ENCODE assay signal across 17 mouse cellular contexts in the genomic region with DNA sequence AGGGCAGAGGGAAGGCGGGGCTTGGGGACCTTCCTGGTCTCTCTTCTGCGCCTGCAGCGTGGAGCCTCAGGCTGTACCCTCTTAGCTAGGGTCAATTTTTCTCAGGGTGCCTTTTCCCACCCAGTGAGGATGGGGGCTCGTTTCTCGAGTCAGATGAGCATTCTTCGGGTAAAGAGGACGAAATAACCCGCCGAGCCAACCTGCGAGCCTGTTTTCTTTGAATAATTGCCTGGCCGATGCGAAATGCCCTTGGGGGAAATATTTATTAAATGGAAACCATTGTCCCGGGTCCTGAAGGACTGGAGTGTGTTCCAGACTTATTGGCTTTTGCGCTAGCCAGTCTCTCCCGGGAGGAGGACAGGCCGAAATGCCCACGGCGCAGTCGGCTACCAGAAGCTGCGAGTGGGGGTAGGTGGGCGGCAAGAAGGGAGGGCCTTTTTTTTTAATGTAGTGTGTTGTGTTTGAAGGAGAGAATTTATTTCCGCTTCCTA. TPM values are rescaled to one million over a fixed set of nuclear protein-coding genes. Genes with fewer than 3 reads are reported as not detected.
DNase-seq lines count a peak whose midpoint lies in the region; ATAC-seq lines count a peak whose summit lies in the region.
"Had no signal": no experiment of that assay in that cellular context is flagged by ENCODE, and none has a peak within 500 bp of the region (broad histone marks: within the 10 kb centered on the region; RNA-seq: fewer than 3 reads in every experiment).

No protein-coding gene starts in this region.

- no peak for ATAC-seq in intestine, embryonic 14.5 days (replicated peaks; ENCODE audit: low FRiP score, low TSS enrichment, low read depth)
- ATAC-seq in intestine, embryonic 15.5 days, result no peak
- ATAC-seq in hindbrain, embryonic 11.5 days (ENCODE audit: low FRiP score), result no peak
- no peak for ATAC-seq in neural tube, embryonic 12.5 days (ENCODE audit: low FRiP score, low read depth)
- ATAC-seq: intestine, postnatal 0 days; Patski had no signal

- H3K36me3 ChIP-seq in intestine, embryonic 14.5 days (ENCODE audit: control insufficient read depth, insufficient read depth, low read length), result no peaks in the 10 kb centered on the region
- no peaks in the 10 kb centered on the region for H3K36me3 ChIP-seq in intestine, embryonic 15.5 days
- H3K36me3 ChIP-seq in hindbrain, embryonic 11.5 days (ENCODE audit: control insufficient read depth, insufficient read depth, low read length), result no peaks in the 10 kb centered on the region
- H3K36me3 ChIP-seq in limb, embryonic 10.5 days, result no peaks in the 10 kb centered on the region
- no peaks in the 10 kb centered on the region for H3K36me3 ChIP-seq in neural tube, embryonic 12.5 days
- H3K36me3 ChIP-seq: embryonic facial prominence, embryonic 15.5 days; heart, embryonic 10.5 days; liver, embryonic 15.5 days had no signal

- H3K27ac ChIP-seq in intestine, embryonic 14.5 days (ENCODE audit: low read depth), result no peak overlapping the region
- no peak overlapping the region for H3K27ac ChIP-seq in intestine, embryonic 15.5 days
- H3K27ac ChIP-seq in hindbrain, embryonic 11.5 days (ENCODE audit: low read depth, low read length), result no peak overlapping the region
- no peak overlapping the region for H3K27ac ChIP-seq in limb, embryonic 10.5 days
- no peak overlapping the region for H3K27ac ChIP-seq in neural tube, embryonic 12.5 days
- H3K27ac ChIP-seq: embryonic facial prominence, embryonic 15.5 days; heart, embryonic 10.5 days; liver, embryonic 15.5 days had no signal

- DNase-seq in intestine, embryonic 14.5 days (ENCODE audit: low spot score), result peak; percentile 61
- DNase-seq in hindbrain, embryonic 11.5 days (ENCODE audit: low spot score), result no peak
- peak; percentile 43 for DNase-seq in limb, embryonic 10.5 days (ENCODE audit: low spot score)
- no peak for DNase-seq in lung, postnatal 14 days
- DNase-seq in cerebellum, postnatal 14 days, result no peak
- DNase-seq: kidney, postnatal 25 days; lung, postnatal 36 days; retina, postnatal 1 day had no signal

- H3K9me3 ChIP-seq in intestine, embryonic 14.5 days (ENCODE audit: control insufficient read depth, low read length), result no peaks in the 10 kb centered on the region
- no peaks in the 10 kb centered on the region for H3K9me3 ChIP-seq in intestine, embryonic 15.5 days
- no peaks in the 10 kb centered on the region for H3K9me3 ChIP-seq in hindbrain, embryonic 11.5 days (ENCODE audit: control insufficient read depth, low read length)
- H3K9me3 ChIP-seq in limb, embryonic 10.5 days (replicated peaks), result no peaks in the 10 kb centered on the region
- H3K9me3 ChIP-seq in neural tube, embryonic 12.5 days, result no peaks in the 10 kb centered on the region
- H3K9me3 ChIP-seq: embryonic facial prominence, embryonic 15.5 days; heart, embryonic 10.5 days; liver, embryonic 15.5 days had no signal

- no peak overlapping the region for H3K9ac ChIP-seq in intestine, embryonic 14.5 days (ENCODE audit: low read length)
- H3K9ac ChIP-seq in intestine, embryonic 15.5 days, result no peak overlapping the region
- H3K9ac ChIP-seq in hindbrain, embryonic 11.5 days (ENCODE audit: low read depth, low read length), result no peak overlapping the region
- H3K9ac ChIP-seq in neural tube, embryonic 12.5 days, result no peak overlapping the region
- H3K9ac ChIP-seq: embryonic facial prominence, embryonic 15.5 days; liver, embryonic 15.5 days had no signal

- peaks cover 6% of the 10 kb centered on the region; the same call in 1 of the 2 replicates for H3K4me1 ChIP-seq in intestine, embryonic 14.5 days (replicated peaks; ENCODE audit: control insufficient read depth, insufficient read depth, low read length)
- H3K4me1 ChIP-seq in intestine, embryonic 15.5 days (replicated peaks), result peaks cover 9% of the 10 kb centered on the region
- H3K4me1 ChIP-seq in hindbrain, embryonic 11.5 days (replicated peaks; ENCODE audit: control insufficient read depth, insufficient read depth, low read length), result peaks cover 7% of the 10 kb centered on the region
- H3K4me1 ChIP-seq in limb, embryonic 10.5 days, result peaks cover 29% of the 10 kb centered on the region
- peaks cover 21% of the 10 kb centered on the region for H3K4me1 ChIP-seq in neural tube, embryonic 12.5 days
- H3K4me1 ChIP-seq: liver, embryonic 15.5 days had no signal

- peaks cover 100% of the 10 kb centered on the region for H3K27me3 ChIP-seq in intestine, embryonic 14.5 days (replicated peaks; ENCODE audit: control insufficient read depth, insufficient read depth, low read length)
- peaks cover 79% of the 10 kb centered on the region for H3K27me3 ChIP-seq in intestine, embryonic 15.5 days (replicated peaks)
- H3K27me3 ChIP-seq in hindbrain, embryonic 11.5 days (ENCODE audit: control insufficient read depth, insufficient read depth, low read length), result peaks cover 79% of the 10 kb centered on the region
- peaks cover 99% of the 10 kb centered on the region for H3K27me3 ChIP-seq in limb, embryonic 10.5 days (ENCODE audit: low read depth, poor library complexity, severe bottlenecking)
- peaks cover 95% of the 10 kb centered on the region for H3K27me3 ChIP-seq in neural tube, embryonic 12.5 days (replicated peaks)
- H3K27me3 ChIP-seq: CH12.LX had no signal

- no peak overlapping the region for H3K4me3 ChIP-seq in intestine, embryonic 14.5 days (ENCODE audit: low read depth, low read length)
- H3K4me3 ChIP-seq in intestine, embryonic 15.5 days (replicated peaks), result no peak overlapping the region
- no peak overlapping the region for H3K4me3 ChIP-seq in hindbrain, embryonic 11.5 days (ENCODE audit: low read depth, low read length)
- H3K4me3 ChIP-seq in limb, embryonic 10.5 days, result no peak overlapping the region; the same call in 1 of the 2 replicates
- no peak overlapping the region for H3K4me3 ChIP-seq in neural tube, embryonic 12.5 days
- H3K4me3 ChIP-seq: liver, embryonic 15.5 days had no signal

- WGBS in intestine, embryonic 14.5 days, result 4% methylated on average over 22 of the region's 22 CpGs
- 5% methylated on average over 22 of the region's 22 CpGs for WGBS in intestine, embryonic 15.5 days
- 2% methylated on average over 22 of the region's 22 CpGs for WGBS in hindbrain, embryonic 11.5 days
- WGBS in limb, embryonic 10.5 days, result 3% methylated on average over 22 of the region's 22 CpGs
- WGBS in neural tube, embryonic 12.5 days, result 2% methylated on average over 22 of the region's 22 CpGs

- no peak overlapping the region for H3K4me2 ChIP-seq in intestine, embryonic 14.5 days (ENCODE audit: low read length)
- no peak overlapping the region for H3K4me2 ChIP-seq in intestine, embryonic 15.5 days (replicated peaks)
- 0 out of 2 replicates have a peak overlapping the region, but pooled peaks have one; percentile 5 for H3K4me2 ChIP-seq in hindbrain, embryonic 11.5 days (replicated peaks; ENCODE audit: low read depth, low read length)
- peak overlapping the region; percentile 22; the same call in 1 of the 2 replicates for H3K4me2 ChIP-seq in neural tube, embryonic 12.5 days (replicated peaks)
- H3K4me2 ChIP-seq: liver, embryonic 15.5 days had no signal

RNA-seq across cellular contexts. Expression of a gene that starts 1.1 kb away (rescaled TPM):
- not detected in 2 replicates for polyA plus RNA-seq in intestine, embryonic 14.5 days (2014; fragmentation: Nextera tagmentation; extraction: Ambion mirVana)
- polyA plus RNA-seq in intestine, embryonic 15.5 days (2015; fragmentation: Nextera tagmentation; extraction: Ambion mirVana), result not detected in 2 replicates
- 4.4 and 6.6 TPM in 2 replicates for polyA plus RNA-seq in hindbrain, embryonic 11.5 days (2014; fragmentation: Nextera tagmentation; extraction: Ambion mirVana)
- 0.71 and 0.80 TPM in 2 replicates for polyA plus RNA-seq in limb, embryonic 10.5 days (2016; fragmentation: Nextera tagmentation; extraction: Ambion mirVana)
- 7.4 and 8.2 TPM in 2 replicates for polyA plus RNA-seq in neural tube, embryonic 12.5 days (2016; fragmentation: Nextera tagmentation; extraction: Ambion mirVana)
- polyA plus RNA-seq: intestine, postnatal 0 days; liver, embryonic 15.5 days; Patski; spleen, adult 2 months had no signal

Comparison
In these comparisons a context has a peak if more than half of its experiments do, and no peak if none do; other contexts are left out.
1. DNase-seq: peak in intestine, embryonic 14.5 days (single experiment) and limb, embryonic 10.5 days (single experiment); none in hindbrain, embryonic 11.5 days (single experiment), lung, postnatal 14 days (single experiment) and cerebellum, postnatal 14 days (0 of 2).
2. H3K4me2 ChIP-seq: peak in hindbrain, embryonic 11.5 days (single experiment) and neural tube, embryonic 12.5 days (single experiment); none in intestine, embryonic 14.5 days (single experiment) and intestine, embryonic 15.5 days (single experiment).